Mouse (Mus musculus) hindbrain, embryonic 11.5 days (tissue): ENCODE results near the gene Impg2. TPM values are rescaled to one million over a fixed set of nuclear protein-coding genes. Genes with fewer than 3 reads are reported as not detected.

Experiments
- ATAC-seq: fragments of 200-750 bp; cut with Nextera tagmentation; 2 replicates; pipeline ENCODE4 v1.8.0; 2017; ENCODE audit warnings: mild to moderate bottlenecking, moderate TSS enrichment, moderate library complexity; ENCODE audit not compliant: low FRiP score
- DNase-seq: peaks from one replicate; pipeline ENCODE4 v3.0.0-alpha.2; 2015; ENCODE audit warnings: low spot score
- H3K27ac ChIP-seq: fragments of 300-500 bp; sonication (generic); 2 replicates; pipeline ENCODE4 v1.5.1; 2014; ENCODE audit warnings: mild to moderate bottlenecking, low read depth, low read length
- H3K27me3 ChIP-seq: fragments of 300-500 bp; sonication (generic); 2 replicates; pipeline ENCODE4 v1.6.1; 2014; ENCODE audit warnings: mild to moderate bottlenecking, low read length, moderate library complexity, mixed read lengths; ENCODE audit not compliant: control insufficient read depth, insufficient read depth
- H3K36me3 ChIP-seq: fragments of 300-500 bp; sonication (generic); 2 replicates; pipeline ENCODE4 v1.6.1; 2014; ENCODE audit warnings: mild to moderate bottlenecking, low read length, moderate library complexity, mixed read lengths; ENCODE audit not compliant: control insufficient read depth, insufficient read depth
- H3K4me1 ChIP-seq: fragments of 300-500 bp; sonication (generic); replicated peaks from 2 replicates; pipeline ENCODE4 v1.6.1; 2014; ENCODE audit warnings: low read length, mixed read lengths; ENCODE audit not compliant: control insufficient read depth, insufficient read depth
- H3K4me2 ChIP-seq: fragments of 300-500 bp; sonication (generic); replicated peaks from 2 replicates; pipeline ENCODE4 v1.6.1; 2014; ENCODE audit warnings: mild to moderate bottlenecking, low read depth, low read length
- H3K4me3 ChIP-seq: fragments of 300-500 bp; sonication (generic); 2 replicates; pipeline ENCODE4 v1.5.1; 2014; ENCODE audit warnings: low read depth, low read length
- H3K9ac ChIP-seq: fragments of 300-500 bp; sonication (generic); 2 replicates; pipeline ENCODE4 v1.6.1; 2014; ENCODE audit warnings: low read depth, low read length
- H3K9me3 ChIP-seq: fragments of 300-500 bp; sonication (generic); 2 replicates; pipeline ENCODE4 v1.6.1; 2016; ENCODE audit warnings: low read length; ENCODE audit not compliant: control insufficient read depth
- polyA plus RNA-seq: library from polyadenylated mRNA; unstranded; fragments of >200 nt; fragmentation: Nextera tagmentation; extraction: Ambion mirVana; gene quantifications from 2 replicates; pipeline ENCODE4 v1.2.1, GENCODE M21; 2014

Impg2 gene
- polyA plus RNA-seq, 1 experiment from 2014 or later: 0.25 TPM

DNA sequence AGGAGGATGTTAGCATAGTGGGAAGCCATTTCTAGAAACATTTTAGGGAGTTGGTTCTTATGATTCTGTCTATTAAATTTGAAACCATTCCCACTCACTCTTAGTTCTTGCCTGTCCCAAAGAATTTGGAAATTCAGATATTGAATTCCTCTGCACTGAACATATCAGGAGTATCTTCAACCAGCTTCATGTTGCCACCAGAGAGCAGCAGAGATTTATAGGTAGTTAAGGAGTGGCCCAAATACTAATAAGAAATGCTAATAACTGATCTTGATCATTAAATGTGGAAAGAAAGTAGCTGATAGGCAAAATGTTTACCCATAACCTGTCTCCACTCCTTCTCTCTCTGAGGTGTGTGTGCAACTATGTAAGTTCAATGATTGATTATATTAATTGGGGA is 107.2 kb downstream of the Impg2 start:
- no peak for ATAC-seq
- no peak for DNase-seq
- Histone ChIP-seq H3K36me3 (no peaks in the 10 kb centered on the region), H3K9ac (no peak overlapping the region), H3K27ac (no peak overlapping the region), H3K27me3 (no peaks in the 10 kb centered on the region), H3K4me2 (no peak overlapping the region), H3K4me3 (no peak overlapping the region), H3K4me1 (no peaks in the 10 kb centered on the region), H3K9me3 (no peaks in the 10 kb centered on the region)

Other genes starting within 250 kb of the Impg2 start
- 787 and 791 TPM in 2 replicates for gene Rpl24, start 238.0 kb upstream of the Impg2 start, polyA plus RNA-seq
- 15.0 and 20.9 TPM in 2 replicates for gene Zbtb11, start 230.4 kb upstream of the Impg2 start, polyA plus RNA-seq
- gene Pcnp, start 174.6 kb upstream of the Impg2 start, polyA plus RNA-seq: 325 and 347 TPM in 2 replicates
- 29.4 and 30.3 TPM in 2 replicates for gene Trmt10c, start 166.5 kb upstream of the Impg2 start, polyA plus RNA-seq
- gene Senp7, start 156.0 kb upstream of the Impg2 start, polyA plus RNA-seq: 41.3 and 61.2 TPM in 2 replicates